Mouse (Mus musculus) telencephalon, adult 2 months (tissue): Measurements from ENCODE around the gene Nek2.

Experiments used
- DNase-seq: peaks from one replicate; pipeline ENCODE4 v3.0.0-alpha.2; 2011; ENCODE audit warnings: low read depth, low spot score

Nek2 gene

GRCm38 (mm10) chr1:191814240-191814639 lies 7.0 kb upstream of the Nek2 start:
- DNase-seq = no peak

- DNase-seq = no peak
Observed at GRCm38 (mm10) chr1:191814935-191815334, 6.3 kb upstream of the Nek2 start.

- no peak for DNase-seq
Observed at GRCm38 (mm10) chr1:191816596-191816995, 4.6 kb upstream of the Nek2 start.

DNA sequence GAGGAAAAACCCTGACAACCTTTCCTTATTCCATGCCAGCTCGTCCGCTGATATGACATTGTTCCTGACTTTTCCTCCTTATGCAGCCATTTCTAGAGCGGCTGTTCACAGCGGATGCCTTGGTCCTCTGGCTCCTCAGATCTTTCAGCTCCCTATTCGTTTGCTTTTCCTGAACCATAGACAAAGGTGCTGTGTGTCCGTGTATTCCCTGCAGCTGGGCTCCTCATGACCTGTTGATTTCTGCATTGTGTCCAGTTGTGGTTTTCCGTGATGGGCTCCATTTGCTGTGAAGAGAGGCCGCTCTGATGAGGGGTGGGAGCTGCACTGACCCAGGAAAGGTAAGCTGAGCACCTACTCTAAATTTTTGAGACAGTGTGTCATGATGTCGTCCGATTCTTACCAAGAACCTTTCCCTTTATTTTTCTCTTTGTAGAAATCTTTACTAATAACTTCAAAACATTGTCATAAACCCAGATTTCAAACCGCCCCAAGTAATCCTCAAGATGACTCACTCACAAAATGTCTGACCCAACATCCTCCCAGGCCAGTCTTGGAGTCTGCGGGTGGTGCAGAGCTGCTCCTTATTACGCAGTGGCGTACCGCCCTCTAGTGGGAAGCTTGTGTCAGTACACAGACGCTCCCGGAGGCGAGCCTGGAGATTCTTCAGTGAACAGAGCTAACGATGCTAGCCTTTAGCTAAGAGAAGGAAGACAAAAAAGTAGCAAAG lies 3.7 kb upstream of the Nek2 start:
- DNase-seq = peak; percentile 67

DNA sequence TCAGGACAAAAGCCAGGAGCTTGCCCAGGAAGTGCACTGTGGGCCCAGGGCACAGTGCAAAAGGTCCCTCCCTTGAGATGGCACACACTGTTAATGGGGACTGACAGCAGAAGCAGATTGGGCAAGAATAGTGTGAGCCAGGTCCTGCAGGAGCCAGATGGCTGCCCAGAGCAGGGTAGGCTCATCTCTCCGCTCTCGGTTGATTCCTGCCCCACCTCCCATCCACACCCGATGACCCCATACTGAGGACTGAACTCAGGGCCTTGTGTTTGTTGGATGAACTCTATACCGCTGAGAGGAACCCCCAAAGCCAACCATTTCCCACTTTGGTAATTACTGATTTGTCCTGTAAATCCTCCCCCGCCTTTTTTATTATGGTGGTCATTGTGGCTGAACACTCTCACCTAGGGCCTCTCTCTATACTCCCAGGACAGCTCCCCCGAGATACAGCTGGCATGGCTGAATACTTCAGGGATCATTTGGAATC lies 3.1 kb upstream of the Nek2 start:
- no peak for DNase-seq

DNA sequence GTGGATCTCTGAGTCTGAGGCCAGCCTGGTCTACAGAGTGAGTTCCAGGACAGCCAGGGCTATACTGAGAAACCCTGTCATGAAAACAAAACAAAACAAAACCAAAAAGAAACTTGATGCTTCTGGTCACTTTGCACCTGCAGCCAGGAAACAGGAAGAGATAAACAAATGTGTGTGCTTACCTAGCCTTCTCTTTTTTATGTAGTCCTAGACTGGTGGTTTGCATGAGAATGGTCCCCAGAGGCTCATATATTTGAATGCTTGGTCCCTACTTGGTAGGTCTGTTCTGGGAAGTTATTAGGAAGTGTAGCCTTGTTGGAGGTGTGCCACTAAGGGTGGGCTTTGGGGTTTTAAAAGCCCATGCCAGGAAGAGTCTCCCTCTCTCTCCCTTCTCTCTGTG lies 2.2 kb upstream of the Nek2 start:
- no peak for DNase-seq

DNA sequence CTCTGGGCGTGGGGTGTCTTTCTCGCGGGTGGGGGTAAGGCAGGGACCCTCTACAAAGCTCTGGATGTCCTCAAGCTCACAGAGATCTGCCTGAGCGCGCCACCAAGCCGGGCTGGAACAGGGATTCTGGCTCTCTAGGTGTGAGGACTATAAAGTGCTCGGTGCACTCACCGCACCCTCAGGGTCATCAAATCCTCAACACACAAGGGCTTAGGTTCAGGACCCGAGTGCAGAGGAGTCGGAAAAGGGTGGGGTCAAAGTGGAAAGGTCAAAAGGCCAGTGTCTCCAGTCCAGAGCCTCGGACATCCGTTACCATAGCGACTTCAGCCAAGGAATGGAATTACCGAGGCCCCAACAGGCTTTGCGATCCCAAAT lies 306 bp upstream of the Nek2 start:
- no peak for DNase-seq

DNA sequence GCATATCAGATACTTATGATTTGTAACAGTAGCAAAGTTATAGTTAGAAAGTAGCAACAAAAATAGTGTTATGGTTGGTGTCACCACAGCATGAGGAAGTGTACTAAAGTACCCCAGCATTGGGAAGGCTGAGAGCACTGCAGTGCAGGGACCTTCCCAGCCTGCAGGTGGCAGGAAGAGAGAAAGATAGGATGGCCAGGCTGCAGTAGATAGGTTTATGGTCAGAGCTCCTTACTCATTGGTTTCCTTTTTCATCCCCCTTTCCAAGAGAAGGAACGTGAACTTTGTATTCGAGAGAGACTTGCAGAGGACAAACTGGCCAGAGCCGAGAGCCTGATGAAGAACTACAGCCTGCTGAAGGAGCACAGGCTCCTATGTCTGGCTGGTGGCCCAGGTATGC lies 7.9 kb downstream of the Nek2 start:
- DNase-seq = no peak

GRCm38 (mm10) chr1:191833396-191833795 lies 12.2 kb downstream of the Nek2 start:
- no peak for DNase-seq

GRCm38 (mm10) chr1:191834825-191835224 lies 13.6 kb downstream of the Nek2 start:
- no peak for DNase-seq

GRCm38 (mm10) chr1:191836318-191836985 lies 15.2 kb downstream of the Nek2 start:
- no peak for DNase-seq

- DNase-seq = no peak
Observed at GRCm38 (mm10) chr1:191837691-191838090, 16.4 kb downstream of the Nek2 start.

GRCm38 (mm10) chr1:191838994-191839741 lies 17.9 kb downstream of the Nek2 start:
- DNase-seq = no peak

GRCm38 (mm10) chr1:191840774-191841565 lies 19.7 kb downstream of the Nek2 start:
- no peak for DNase-seq

- DNase-seq = no peak
Observed at GRCm38 (mm10) chr1:191842247-191842646, 21.0 kb downstream of the Nek2 start.

GRCm38 (mm10) chr1:191846667-191847066 lies 25.4 kb downstream of the Nek2 start:
- DNase-seq = no peak

DNA sequence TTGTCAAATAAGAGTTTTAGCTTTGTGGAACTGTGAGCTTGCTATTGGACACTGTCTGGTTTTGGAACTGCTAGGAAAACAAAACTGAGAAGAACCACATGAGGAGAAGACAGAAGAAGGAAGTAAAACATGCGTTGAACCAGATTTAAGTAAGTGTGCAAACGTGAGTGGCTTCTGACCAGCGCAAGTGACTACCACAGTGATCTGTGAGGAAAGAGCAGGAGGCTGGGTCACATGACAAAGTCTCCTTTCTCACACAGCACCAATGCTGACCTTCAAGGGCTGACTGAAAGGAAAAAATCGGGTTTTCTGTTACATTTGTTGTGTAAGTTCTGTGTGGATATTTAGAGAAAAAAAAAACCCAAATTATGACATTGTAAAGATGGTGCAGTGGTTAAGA lies 28.3 kb downstream of the Nek2 start:
- no peak for DNase-seq

DNA sequence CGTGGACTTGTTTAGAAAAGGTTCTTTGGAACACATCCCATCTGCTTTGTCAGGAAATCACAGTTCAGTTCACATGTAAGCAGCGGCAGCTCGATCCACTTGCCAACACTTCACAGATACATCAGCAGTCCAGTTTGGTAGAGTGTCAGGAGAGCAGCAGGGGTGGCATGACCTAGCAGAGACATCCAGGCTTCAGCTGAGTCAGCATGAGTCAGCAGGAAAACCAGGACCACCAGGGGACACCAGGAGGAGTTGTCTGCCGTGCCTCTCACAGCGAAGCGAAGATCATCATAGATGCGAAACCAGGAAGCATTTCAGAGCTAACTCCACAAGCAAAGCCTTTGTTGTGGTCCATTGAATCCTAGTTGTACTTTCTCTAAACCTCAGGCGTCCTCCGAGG lies 32.2 kb downstream of the Nek2 start:
- no peak for DNase-seq

DNA sequence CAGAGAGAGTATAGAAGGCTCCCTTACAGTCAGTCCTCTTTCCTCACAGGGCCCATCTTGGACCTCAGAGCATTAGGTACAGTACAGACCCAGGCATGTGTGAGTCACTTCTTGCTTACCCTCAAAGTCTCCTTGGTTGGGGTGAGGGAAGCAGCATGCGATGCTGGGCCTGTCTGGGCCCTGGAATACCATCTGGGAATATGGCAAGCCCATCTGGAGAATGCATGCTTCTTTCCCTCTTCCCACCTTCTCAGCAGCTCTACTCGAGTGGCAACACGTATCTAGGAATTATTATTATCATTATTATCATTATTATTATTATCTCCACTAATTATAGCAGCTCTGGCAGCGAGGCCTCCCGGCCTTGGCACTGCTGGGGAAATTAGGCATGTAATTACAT lies 33.5 kb downstream of the Nek2 start:
- DNase-seq = no peak

DNA sequence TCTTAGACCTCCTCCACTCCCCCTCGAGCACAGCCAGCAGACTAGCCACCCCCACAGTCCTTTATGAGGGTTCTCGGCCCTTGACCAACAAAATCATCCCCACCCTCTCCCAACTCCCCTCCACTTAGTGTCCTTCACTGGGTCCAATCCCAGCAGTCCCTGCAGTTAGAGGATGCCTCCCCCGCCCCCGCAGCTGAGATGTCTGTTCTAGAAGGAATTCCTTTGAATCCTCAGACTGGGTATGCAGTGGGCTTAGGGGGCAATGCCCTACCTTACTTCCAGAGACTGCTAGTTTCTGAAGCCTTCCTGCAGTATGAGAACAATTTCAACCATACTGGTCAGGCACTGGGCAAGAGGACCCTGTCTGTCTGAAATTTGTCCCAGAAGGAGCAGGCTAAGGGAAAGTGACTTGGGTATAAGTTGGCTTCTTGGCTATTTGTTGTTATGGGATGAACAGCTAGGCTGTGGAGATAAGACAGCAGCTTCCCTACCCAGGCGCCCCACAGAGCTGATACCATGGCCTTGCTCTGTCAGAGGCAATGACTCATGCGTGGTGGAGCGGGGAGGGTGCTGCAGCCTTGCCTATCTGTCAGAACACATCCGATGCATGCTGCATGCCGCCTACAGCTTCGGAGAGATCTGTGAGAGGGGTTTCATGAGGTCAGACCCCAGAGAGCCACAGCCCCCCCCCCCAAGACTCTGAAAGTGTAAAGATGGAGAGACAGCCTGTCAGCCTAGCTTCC lies 34.1 kb downstream of the Nek2 start:
- DNase-seq = no peak
